Mouse (Mus musculus): ENCODE results near the gene Il12rb1.

GRCm38 (mm10) chr8:70790846-70791245 is 17.4 kb upstream of the Il12rb1 start:
- TF ChIP-seq POLR2A (IDR thresholded peaks at IDR 0.05; ENCODE audit: insufficient read length, low read depth) = no peak
- TF ChIP-seq REST (IDR thresholded peaks at IDR 0.05; ENCODE audit: insufficient read depth, insufficient read length) = no peak
- no peak for TF ChIP-seq MAX (IDR thresholded peaks at IDR 0.05; ENCODE audit: low read depth)
- no peak for TF ChIP-seq E2F4 (IDR thresholded peaks at IDR 0.05; ENCODE audit: insufficient read depth)
- TF ChIP-seq TCF12 (IDR thresholded peaks at IDR 0.05; ENCODE audit: insufficient read depth, poor library complexity, severe bottlenecking) = no peak
- no peak for TF ChIP-seq MYOD1 (IDR thresholded peaks at IDR 0.05; ENCODE audit: control insufficient read depth in 1 of 3, insufficient read length in 2 of 3, low read depth in 2 of 3)
- no peak for TF ChIP-seq CEBPB (IDR thresholded peaks at IDR 0.05; ENCODE audit: insufficient read depth, poor library complexity, severe bottlenecking)
- no peak for TF ChIP-seq MYOG (IDR thresholded peaks at IDR 0.05; ENCODE audit: control insufficient read depth in 1 of 3, insufficient read depth in 1 of 3, insufficient read length in 2 of 3, low read depth in 2 of 3)
- TF ChIP-seq USF1 (IDR thresholded peaks at IDR 0.05; ENCODE audit: low read depth) = no peak
- TF ChIP-seq TCF3 (IDR thresholded peaks at IDR 0.05; ENCODE audit: insufficient read length, low read depth) = no peak

All from myocyte (in vitro differentiated cells).